Mouse (Mus musculus): ENCODE data around the gene Lcmt1.
A peak's percentile ranks its signal among the peaks of the same experiment; 100 is the strongest.

Gene Lcmt1

DNA sequence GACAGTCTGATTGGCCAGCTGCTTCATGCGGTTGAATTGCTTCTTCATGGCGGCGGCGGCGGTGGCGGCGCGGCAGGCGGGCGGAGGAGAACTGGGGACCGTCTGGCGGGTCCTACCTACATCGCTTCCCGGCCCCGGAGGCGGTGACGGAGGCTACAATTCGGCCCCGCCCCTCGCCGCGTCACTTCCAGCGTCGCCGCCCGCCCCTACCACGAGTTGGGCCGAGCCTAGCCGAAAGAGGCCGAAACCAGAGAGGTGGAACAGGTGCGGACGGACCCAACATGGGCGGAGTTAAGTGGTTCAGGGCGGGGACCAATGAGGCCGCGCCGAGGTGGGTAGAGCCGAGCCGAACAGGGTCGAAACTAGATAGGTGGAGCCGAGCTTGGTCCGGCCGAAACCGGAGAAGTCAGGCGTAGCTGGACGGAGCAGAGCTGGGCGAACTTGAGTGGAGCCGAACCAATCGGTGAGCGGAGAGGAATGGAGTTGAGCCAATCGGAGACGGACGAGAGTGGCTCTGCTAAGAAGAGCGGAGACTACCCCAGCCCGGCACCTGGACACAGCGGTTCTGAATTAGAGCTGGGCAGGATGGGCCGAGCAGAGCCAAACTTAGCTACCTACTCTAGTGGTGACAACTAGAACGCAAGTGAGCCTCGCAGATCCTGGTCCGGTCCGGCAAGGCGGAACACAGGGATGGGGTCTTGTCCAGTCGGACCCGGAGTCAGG lies at the start of gene Lcmt1, which contains the start of gene Arhgap17:
Lcmt1 (plus strand) TSS at position 26 of the 723 bp plus-strand sequence.
Arhgap17 (minus strand) TSS at position 157 of the 723 bp plus-strand sequence.
- DNase-seq (ENCODE audit: low spot score) = peak; percentile 88

- no peak for DNase-seq (ENCODE audit: low spot score)
Measured at GRCm38 (mm10) chr7:123322452-123323121, 47.0 kb upstream of the Lcmt1 start.

DNA sequence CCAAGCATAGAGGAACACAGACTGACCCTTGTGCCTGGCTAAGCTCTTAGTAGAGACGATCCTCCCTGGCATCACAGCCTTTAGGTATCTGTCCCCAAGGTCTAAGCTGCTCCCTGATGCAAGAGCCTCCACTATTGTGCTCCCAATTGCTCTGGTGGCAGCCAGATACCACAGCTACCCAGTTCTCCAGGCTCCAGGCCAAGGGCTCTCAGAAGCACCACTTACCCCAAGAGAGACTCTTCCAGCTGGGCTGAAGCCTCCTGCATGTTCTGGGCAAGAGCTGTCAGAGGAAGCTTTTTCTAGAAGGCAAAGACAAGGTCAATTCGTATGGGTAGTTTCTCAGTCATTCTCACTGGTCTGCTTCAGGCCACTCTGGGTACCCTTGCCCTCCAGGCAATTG lies 46.2 kb upstream of the Lcmt1 start:
- no peak for DNase-seq (ENCODE audit: low spot score)

DNA sequence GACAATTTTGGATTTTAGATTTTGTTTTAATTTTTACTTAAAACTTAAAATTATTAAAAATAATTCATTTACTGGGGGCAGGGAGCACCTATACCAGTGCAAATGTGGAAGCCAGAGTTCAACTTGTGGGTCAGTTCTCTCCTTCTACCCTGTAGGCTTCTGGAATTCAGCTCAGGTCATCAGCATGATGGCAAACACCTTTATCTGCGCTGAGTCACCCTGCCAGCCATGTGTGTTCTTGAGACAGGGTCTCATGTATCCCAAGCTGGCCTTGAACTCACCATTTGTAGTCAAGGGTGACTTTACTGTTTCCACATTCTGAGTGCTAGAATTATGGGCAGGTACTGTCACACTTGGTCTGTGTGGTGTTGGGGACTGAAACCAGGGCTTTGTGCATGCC lies 45.5 kb upstream of the Lcmt1 start:
- DNase-seq (ENCODE audit: low spot score) = no peak

DNA sequence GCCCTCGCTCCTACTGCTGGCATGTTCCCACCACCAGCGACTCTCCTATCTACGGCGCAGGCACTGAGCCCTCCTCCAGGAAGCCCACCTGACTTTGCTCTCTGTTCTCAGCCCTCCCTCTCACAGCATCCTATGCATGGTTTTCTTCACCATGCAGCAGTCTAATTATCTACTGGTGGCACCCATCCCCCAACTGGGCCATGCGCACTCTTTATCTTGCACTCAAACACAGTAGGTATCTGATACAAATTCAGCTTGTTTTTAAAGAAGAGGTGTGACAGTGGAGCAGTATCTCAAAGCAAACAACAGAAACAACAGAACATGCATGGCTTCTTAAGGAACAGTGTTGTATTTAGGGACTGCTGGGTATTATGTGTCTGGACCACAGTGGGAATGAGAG lies 43.5 kb upstream of the Lcmt1 start:
- DNase-seq (ENCODE audit: low spot score) = no peak

GRCm38 (mm10) chr7:123326901-123327300 lies 42.7 kb upstream of the Lcmt1 start:
- DNase-seq (ENCODE audit: low spot score) = no peak

DNA sequence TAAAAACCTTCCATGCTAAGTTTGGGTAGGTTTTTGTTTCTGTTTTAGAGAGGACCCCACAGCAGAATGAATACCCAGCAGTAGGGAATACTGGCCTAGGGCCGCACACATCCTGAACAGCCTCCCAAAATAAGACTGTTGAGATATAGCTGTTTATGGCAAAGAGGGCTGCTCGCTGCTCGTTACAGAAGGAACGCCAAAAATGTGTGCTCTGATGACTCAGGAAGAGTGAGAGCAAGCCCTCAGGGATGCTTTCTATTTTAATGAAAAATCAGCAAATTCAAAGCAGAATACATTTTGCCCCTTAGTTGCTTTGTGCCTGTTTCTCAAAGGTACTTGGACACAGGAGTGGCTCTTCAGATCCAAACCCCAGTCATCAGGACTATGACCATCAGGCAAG lies 41.7 kb upstream of the Lcmt1 start:
- DNase-seq (ENCODE audit: low spot score) = no peak

DNA sequence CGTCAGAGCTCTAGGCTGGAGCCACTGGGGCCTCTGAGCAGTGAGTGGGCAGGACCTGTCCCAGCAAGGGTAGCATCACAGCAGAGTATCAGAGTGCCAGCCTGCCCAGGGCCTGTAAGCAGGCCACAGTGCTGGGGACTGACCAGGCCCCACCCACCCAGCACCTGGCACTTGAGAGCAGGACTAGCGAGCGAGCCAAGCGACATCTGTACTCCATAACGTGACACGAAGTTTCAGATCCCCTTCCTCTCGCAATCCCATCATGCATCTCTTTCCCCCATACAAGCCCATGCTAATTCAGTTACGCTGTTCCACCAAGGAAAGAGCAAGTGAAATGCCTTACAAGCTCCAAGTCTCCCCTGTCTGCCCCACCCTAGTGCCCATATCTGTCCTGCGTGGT lies 39.1 kb upstream of the Lcmt1 start:
- DNase-seq (ENCODE audit: low spot score) = no peak

GRCm38 (mm10) chr7:123336322-123336721 lies 33.3 kb upstream of the Lcmt1 start:
- DNase-seq (ENCODE audit: low spot score) = no peak

GRCm38 (mm10) chr7:123338351-123338750 lies 31.2 kb upstream of the Lcmt1 start:
- no peak for DNase-seq (ENCODE audit: low spot score)

DNA sequence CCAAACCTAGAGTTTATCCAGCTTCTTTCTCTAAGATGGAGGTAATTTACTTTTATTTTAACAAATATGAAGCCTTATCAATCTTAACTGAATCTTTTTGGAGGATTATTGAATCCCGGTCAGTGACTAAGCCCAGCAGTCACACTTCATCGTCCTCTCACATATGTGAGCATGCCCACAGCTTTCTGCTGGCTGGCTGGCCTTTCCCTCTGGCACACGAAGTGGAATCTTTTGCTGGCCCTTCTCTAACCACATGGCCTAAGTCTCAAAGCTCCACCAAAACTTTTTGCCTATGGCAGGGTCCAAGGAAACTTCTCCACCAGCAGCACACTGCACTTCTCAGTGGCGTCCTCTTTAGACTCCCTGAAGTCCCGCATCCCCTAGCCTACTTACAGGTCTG lies 27.7 kb upstream of the Lcmt1 start:
- DNase-seq (ENCODE audit: low spot score) = no peak

GRCm38 (mm10) chr7:123344079-123344780 lies 25.4 kb upstream of the Lcmt1 start:
- DNase-seq (ENCODE audit: low spot score) = no peak

DNA sequence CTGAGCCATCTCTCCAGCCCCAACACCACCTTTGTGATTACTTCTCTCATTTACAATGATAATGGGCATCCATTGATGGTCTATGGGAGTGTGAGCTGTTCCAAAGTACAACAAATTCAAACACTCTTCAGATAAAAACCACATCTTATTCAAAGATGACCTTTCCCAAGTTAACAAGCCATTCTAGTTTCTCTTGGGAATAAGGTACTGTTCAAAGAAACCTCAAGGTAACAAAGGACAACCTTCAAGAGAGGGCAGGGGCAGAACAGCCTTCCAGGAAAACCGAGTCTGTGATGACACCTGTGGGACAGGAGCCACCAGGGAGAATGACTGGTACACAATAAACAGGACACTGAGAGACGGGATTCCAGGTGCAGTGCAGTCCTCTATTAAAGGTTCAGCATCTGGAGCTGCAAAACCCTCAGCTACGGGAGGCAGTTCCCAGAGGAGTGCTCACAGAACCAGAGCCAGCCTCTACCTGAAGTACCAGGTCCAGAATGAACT lies 24.5 kb upstream of the Lcmt1 start:
- DNase-seq (ENCODE audit: low spot score) = no peak

DNA sequence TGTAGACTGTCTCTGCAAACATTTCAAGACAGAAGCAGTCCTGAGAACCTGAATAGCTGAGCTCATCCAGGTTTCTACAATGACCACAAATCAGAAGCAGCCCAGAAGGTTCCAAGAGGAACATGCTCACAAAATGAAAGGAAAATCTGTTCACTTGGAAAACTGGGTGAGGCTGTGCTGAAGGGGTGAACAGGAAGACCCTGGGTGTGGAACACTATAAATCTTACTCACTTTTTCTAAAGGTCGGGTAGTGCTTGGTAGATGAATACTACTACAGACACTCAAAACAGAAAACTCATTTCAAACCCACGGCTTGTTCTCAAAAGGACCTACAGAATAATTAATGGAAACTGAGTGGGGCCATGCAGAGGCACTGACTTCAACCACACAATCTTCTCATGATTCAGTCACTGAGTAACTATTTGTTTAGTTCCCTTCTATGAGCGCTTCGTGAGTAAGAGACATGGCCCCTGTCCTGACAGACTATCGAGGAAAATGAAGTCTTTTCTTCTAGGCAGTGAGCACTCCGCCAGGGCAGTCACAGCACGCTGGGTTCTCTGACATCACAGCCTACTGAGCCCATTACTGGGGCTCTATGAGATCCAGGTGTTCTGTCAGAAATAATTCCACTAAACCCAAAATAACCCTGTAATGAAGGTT lies 22.8 kb upstream of the Lcmt1 start:
- no peak for DNase-seq (ENCODE audit: low spot score)

GRCm38 (mm10) chr7:123349813-123350212 lies 19.8 kb upstream of the Lcmt1 start:
- no peak for DNase-seq (ENCODE audit: low spot score)

DNA sequence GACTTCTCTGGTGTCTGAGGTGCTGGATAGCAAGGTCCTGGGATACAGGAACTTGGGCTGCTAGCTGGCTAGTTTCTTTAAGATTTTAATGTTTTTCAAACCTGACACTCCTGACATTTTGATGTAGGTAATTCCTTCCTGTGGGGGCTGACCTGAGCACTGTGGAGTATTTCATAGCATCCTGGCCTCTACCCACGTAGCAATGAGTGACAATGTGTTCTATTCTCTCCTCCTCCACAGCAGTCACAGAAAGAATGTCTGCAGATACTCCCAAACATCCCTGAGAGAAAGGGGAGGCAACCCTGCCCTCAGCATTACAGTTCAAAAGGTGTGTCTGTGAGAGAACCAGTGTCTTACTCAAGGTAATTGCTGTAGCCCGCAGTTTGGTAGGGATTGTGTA lies 19.3 kb upstream of the Lcmt1 start:
- no peak for DNase-seq (ENCODE audit: low spot score)

DNA sequence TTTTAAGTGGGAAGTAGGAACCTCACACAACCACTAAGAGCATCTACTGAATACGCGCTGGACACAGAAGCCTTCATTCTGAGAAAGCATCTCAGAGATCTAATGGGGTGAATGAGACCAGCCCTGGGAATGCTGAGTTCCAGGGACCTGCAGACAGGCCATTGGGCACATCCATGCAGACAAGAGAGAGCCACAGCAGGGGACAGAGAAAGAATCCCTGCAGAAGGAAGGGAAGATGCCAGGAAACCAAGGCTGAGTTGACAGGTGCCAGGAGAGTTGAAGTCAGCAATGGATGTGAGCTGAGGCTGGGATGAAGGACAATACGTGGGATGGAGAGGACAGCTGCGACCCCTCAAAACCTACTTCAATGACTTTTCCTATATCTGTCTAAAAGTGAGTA lies 16.5 kb upstream of the Lcmt1 start:
- DNase-seq (ENCODE audit: low spot score) = no peak

DNA sequence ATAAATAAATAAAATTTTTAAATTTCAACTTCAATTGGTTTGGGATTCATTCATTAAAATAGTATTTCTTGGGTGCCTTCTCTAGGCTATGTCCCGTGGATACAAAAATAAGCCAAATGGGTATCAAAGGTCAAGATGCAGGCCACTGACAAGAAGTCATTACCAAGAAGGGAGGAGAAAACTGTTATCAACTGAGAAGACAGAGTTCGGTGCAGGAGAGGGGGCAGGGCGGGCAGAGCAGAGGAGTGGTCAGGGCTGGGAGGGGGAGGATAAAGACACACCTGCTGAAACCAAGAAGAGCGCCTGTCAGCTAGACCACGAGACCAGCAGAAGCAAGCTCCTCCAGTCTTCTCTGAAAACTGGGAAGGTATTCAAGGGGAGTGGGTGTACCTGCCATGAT lies 15.7 kb upstream of the Lcmt1 start:
- DNase-seq (ENCODE audit: low spot score) = no peak

GRCm38 (mm10) chr7:123354392-123354791 lies 15.2 kb upstream of the Lcmt1 start:
- DNase-seq (ENCODE audit: low spot score) = no peak

GRCm38 (mm10) chr7:123354851-123355250 lies 14.7 kb upstream of the Lcmt1 start:
- DNase-seq (ENCODE audit: low spot score) = no peak

DNA sequence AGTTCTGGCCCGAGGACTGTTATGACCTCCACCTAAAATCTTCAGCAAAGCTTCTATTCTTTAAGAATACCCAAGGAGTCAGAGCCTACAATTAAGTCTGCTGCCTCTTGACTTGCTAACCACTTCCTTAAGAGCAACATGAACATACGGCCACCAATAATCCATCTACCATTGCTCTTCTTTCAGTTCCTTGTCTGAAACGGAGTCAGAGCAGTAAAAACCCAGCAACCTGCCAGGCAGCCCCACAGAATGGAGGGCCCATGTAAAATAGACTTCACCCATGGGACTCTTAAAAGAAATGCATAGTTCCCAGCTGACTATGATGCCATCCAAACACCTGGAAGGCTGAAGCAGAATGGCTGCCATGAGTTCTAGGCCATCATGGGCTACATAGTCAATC lies 13.4 kb upstream of the Lcmt1 start:
- DNase-seq (ENCODE audit: low spot score) = no peak

GRCm38 (mm10) chr7:123359101-123359500 lies 10.5 kb upstream of the Lcmt1 start:
- DNase-seq (ENCODE audit: low spot score) = no peak

All from ovary, postnatal 10 days (tissue).